Mouse (Mus musculus) thymus, postnatal 14 days (tissue): Measurements from ENCODE around the gene Them7.
A peak's percentile ranks its signal among the peaks of the same experiment; 100 is the strongest.

ENCODE experiments used
- DNase-seq: peaks from one replicate; pipeline ENCODE4 v3.0.0; 2021

The Them7 gene

DNA sequence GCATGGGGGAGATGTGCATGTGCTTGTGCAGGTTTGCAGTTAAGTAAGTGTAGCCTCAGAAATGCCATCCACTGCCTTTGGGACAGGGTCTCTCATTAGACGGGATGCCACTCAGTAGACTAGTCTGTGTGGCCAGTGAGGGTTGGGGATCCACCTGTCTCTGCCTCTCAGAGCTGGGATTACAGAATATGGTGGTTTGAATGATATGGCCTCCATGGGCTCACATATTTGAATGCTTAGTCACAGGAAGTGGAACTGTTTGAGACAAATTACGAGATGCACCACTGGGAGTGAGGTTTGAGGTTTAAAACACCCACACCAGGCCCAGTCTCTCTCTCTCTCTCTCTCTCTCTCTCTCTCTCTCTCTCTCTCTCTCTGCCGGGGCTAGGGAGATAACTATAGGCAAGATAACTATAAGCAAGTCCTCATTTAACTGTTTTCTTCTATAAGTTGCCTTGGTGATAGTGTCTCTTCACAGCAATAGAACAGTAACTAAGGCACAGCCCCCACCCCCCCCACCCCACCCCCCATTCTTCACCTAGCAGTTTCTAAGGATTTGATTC, 156.7 kb downstream of the Them7 start:
- DNase-seq, result no peak

DNA sequence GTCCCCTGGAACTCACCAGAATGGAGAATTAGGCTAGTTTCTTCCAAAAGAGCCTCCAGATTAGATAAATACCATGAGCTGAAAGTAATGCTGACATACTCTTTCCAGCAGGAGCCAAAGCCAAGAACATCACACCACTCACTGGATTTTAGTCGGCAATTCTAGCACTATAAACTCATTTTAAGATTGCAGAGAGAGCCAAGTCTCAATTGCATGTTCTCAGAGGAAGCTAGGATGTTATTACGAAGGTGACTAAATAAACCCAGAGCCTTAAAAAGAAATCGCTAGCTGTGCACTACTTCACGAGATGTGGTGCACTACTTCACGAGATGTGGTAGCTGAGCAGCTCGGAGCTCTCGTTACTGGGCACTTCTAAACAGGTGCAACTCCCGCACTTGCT, 158.9 kb downstream of the Them7 start:
- no peak for DNase-seq

- DNase-seq, result no peak
Measured at GRCm38 (mm10) chr2:105384998-105385397, 160.9 kb downstream of the Them7 start.

DNA sequence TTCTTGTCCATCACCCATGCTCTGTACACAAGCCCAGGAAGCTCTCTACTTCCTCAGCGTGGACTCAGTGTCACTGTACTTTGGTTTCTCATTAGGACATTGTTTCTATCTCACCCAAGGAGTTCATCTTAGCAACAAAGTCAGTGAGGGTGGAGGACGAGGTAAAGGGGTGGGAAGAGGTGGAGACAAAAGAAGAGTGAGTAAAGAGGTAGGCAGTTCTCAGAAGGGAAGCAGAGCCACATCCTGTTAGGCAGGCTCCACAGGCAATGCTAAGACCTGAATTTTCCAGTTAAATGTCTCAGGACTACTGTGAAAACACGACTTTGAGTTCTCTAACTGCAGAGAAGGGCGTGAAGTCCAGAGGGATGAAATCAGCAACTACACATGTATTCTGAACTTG, 162.3 kb downstream of the Them7 start:
- no peak for DNase-seq

GRCm38 (mm10) chr2:105389007-105389890, 165.1 kb downstream of the Them7 start:
- no peak for DNase-seq

GRCm38 (mm10) chr2:105390653-105391413, 166.7 kb downstream of the Them7 start:
- no peak for DNase-seq

- DNase-seq, result no peak
Measured at GRCm38 (mm10) chr2:105391414-105391784, 167.3 kb downstream of the Them7 start.

DNA sequence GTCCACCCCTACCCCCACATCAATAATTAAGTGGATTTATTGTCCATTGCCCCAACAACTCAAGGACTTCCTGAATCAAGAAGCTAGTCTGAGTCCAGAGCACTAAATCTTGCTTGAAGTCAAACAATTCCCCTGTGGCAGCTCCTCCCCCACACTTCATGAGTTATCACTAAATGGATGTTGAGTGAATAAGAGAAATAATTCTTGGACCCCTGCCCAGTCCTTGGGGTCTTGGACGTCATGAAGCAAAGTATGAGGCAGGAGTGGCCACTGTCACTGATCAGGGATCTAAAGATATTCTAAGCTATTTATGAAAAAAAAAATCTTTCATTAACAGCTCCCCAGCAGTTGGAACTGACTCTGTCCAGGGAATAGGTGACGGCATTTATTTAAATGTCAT, 168.4 kb downstream of the Them7 start:
- DNase-seq, result no peak

DNA sequence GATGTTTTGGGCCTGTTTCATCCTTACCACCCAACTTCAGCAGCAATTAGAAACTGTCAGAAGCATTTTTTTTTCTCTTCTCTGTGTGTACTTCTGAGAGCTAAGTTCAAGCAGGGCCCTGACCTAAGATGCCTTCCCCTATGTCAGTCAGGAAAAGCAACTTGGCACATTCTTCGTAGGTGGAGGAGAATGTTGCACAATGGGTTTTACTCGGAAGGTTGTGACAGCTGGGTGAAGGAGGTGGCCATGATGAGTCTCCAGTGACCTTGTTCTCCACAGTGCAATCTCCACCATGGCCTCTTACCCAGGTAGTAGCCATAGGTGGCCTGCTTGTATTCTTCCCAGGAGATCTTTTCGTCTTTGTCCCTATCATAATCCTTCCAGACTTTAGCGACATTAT, 170.3 kb downstream of the Them7 start:
- DNase-seq, result no peak

DNA sequence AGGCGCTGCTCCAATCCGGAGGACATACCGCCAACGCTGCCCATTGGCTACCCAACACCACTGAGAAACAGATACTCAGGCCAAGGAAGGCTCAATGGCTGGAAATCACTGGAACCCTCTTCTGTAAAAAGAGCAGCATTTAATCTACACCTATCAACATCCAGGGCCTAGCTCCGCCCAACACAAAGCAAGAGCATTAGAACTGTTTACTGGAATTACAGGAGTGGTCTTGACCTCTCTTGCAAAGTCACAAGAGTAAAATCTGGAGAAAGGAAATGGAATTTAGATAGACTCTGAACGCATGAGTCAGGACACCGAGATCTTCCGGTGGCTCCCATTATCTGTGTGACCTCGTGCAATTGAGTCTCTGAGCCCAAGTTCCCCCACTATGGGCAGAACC, 171.9 kb downstream of the Them7 start:
- no peak for DNase-seq

- DNase-seq, result no peak
Measured at GRCm38 (mm10) chr2:105397446-105398211, 173.5 kb downstream of the Them7 start.

- DNase-seq, result peak; percentile 42
Measured at GRCm38 (mm10) chr2:105398636-105399084, 174.5 kb downstream of the Them7 start.

DNA sequence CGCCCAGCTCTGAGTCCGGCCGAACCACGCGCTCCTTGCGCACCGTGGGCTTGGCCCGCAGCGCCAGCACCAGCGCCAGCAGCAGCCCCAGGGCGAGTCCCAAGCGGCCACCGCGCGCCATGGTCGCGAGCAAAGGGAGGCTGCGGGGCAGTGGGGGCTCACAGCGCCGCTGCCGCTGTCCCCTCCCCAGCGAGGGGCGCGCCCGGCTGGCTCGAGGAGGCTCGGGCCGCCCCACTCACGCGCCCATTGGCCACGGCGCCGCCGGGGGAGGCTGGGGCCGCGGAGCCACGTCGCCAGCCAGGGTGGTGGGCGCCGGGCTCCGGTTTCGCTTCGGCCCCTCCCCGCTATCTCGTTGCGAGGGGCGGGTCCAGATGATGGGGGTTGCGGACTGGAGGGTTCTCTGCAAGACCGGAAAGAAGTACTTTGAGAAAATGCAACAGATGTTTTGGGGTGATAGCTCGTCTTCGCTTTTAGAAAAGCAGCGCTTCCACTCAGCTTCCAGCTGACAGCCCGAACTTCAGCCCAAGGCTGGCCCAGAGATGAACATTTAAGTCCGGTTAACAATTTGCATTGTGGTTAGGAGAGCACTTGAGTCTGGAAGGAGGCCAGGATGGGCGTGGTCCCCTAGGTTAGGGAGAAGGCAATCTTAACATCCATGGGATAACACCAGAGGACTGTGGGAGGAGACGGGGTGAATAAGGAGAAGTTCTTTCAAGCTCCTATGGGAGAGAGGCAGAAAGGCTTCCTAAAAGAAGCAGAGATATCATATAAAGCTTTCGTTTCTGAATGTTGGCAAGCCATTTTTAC, 175.2 kb downstream of the Them7 start, which contains the start of gene Rcn1:
Gene Rcn1, minus strand, starts transcription at position 235 of the 807 bp plus-strand sequence.
- DNase-seq, result peak; percentile 79

DNA sequence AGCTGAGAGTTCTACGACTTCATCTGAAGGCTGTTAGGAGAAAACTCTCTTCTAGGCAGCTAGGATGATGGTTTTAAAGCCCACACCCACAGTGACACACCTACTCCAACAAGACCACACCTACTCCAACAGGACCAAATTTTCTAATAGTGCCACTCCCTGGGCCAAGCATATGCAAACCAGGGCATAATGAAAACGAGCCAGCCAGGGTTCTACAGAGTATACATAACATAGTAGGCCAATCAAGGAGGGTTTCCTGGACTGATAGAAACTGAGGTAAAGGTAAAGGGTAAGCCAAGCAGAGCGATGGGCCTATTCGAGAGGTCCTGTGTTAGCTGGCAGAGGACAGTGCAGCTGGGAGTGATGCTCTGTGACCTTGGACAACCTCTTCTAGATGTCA, 176.4 kb downstream of the Them7 start:
- no peak for DNase-seq

DNA sequence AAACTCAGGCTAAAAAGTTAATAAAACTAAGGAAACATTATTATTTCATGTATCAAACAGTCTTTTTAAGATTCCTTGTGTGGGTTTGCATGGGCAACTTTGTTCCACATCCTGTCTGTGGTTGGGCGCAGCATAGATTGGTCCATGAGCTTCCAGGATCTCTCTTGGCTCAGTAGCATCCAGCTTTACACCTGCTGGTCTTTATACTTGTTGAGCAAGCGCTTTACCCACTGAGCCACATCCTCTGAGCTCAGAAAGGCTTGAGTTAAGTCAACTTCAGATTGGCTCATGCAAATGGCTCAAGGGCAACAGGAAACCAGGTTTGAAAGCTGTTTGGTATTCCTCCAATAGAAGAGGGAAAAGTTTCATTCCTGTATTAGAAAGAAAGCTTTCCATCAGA, 178.1 kb downstream of the Them7 start:
- no peak for DNase-seq

DNA sequence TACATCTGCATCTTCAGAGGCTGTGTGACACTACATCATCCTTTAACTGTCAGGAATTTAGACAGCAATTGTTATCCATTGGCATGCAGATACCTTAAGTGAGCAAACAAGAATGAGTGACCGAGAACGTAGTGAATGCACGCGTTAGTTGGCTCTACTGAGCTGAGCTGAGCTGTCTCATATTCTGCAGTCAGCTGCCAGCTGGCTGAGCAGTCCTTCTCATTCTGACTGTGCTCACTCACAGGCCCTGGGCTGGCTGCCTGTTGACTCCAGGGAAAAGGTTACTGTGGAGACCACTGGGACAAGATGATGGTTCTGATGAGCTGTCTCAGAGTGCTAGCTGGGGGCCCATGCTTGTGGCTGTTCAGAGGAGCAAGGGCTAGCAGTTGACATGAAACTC, 184.4 kb downstream of the Them7 start:
- no peak for DNase-seq

DNA sequence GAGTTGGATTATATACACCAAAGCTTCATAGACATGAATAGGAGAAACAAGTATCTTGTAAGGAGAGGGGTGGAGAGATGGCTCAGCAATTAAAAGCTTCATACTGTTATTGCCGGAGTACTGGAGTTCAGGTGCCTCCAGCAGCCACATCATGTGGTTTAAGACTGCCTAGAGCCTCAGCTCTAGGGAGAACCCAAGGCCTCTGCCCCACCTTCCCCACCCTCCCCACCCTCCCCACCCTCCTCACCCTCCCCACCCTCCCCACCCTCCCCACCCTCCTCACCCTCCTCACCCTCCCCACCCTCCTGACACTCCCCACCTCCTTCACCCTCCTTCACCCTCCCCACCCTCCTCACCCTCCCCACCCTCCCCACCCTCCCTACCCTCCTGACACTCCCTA, 185.1 kb downstream of the Them7 start:
- no peak for DNase-seq

GRCm38 (mm10) chr2:105414309-105414708, 190.2 kb downstream of the Them7 start:
- DNase-seq, result no peak

- no peak for DNase-seq
Measured at GRCm38 (mm10) chr2:105416046-105416659, 192.0 kb downstream of the Them7 start.

DNA sequence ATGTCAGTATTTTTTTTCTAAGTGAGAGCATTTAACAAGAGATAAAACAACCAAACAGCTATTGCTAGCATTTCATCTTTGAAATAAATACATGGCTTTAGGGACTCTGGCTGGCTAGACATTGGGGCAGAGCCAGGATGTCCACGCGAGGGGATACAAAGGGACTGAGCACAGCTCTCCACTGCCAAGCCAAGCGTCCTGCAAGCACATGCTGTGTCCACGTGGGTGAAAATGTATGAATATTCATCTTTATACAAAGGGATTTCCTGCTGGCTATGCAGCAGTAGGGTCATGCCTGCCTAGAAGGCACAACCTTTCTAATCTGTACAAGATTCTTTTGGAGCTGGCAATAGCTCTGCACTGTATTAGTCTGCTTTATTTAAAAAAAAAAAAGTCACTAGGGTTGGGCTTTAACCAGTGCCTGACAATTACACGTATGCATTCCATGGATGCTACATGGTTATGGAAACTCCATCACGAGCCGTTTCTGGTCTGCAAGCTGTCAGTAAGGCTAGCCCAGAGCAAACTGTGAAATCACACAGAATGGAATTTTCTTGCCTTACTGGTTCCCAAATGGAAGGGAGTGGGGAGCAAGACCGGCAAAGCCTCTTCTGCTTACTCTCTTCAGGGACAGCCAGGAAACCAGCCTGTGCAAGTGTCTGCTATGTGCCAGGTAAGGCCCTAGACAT, 192.7 kb downstream of the Them7 start:
- no peak for DNase-seq

- DNase-seq, result no peak
Measured at GRCm38 (mm10) chr2:105417663-105418062, 193.5 kb downstream of the Them7 start.
